Mouse (Mus musculus) testis, adult 2 months (tissue): ENCODE results near the gene Atxn10.

ENCODE experiments used
- CTCF ChIP-seq: fragments of 200-500 bp; IDR thresholded peaks from 2 replicates; pipeline ENCODE4 v1.5.1; 2012; ENCODE audit warnings: low read depth, mild to moderate bottlenecking, inconsistent platforms, low read length, moderate library complexity; ENCODE audit not compliant: control insufficient read depth, insufficient read depth, insufficient replicate concordance
- POLR2A ChIP-seq: fragments of 200-500 bp; IDR thresholded peaks from 2 replicates; pipeline ENCODE4 v1.6.1; 2012; ENCODE audit warnings: low read depth, mild to moderate bottlenecking, inconsistent platforms, low read length, moderate library complexity; ENCODE audit not compliant: control insufficient read depth

DNA sequence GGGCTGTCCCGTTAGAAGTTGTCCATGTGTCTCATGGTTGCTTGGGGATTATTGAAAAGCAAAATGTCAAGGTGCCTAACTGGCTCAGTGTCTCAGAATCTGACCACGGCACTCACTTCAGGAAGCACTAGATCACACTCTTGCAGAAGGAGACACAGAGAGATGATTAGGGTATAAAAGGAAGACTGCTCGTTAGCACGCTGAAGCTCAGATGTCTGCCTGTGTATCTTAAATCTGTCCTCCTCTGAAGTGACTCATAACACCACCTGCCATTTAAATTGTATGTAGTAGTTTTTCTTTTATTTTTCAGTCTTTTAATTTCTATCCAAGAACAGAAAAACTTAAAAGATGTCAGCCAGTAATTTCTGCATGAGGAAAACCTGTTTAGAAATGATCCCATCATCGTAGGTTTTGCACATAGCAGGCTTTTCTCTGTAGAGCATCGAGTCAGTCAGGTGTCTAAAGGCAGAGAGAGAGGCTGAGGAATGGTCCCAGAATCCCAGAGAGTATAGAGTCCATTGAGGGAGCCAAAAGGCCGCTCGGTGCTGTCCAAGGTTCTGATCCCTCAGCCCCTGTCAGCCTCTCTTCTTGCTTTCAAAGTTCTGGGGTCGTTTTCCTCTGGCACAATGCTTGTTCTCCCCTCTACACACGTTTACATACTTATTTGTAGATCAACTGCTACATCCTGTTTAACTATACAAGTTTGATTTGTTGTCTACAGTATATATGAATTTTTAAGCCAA is 128.9 kb downstream of the Atxn10 start:
- TF ChIP-seq POLR2A (no peak), CTCF (no peak)
